Mouse (Mus musculus) G1E-ER4 (cell line): ENCODE results near the gene Nfix. TPM values are rescaled to one million over a fixed set of nuclear protein-coding genes. Genes with fewer than 3 reads are reported as not detected.

Experiments used
- GATA1 ChIP-seq: IDR thresholded peaks from one replicate; pipeline ENCODE4 v1.8.0; 2012; ENCODE audit warnings: low read length, inconsistent platforms
- polyA plus RNA-seq: library from polyadenylated mRNA; stranded (reverse); fragments of >175 nt; gene quantifications from 2 replicates; pipeline ENCODE4 v1.2.3, GENCODE M21; 2012

The Nfix gene
- polyA plus RNA-seq, 1 experiment = 16.4 TPM

DNA sequence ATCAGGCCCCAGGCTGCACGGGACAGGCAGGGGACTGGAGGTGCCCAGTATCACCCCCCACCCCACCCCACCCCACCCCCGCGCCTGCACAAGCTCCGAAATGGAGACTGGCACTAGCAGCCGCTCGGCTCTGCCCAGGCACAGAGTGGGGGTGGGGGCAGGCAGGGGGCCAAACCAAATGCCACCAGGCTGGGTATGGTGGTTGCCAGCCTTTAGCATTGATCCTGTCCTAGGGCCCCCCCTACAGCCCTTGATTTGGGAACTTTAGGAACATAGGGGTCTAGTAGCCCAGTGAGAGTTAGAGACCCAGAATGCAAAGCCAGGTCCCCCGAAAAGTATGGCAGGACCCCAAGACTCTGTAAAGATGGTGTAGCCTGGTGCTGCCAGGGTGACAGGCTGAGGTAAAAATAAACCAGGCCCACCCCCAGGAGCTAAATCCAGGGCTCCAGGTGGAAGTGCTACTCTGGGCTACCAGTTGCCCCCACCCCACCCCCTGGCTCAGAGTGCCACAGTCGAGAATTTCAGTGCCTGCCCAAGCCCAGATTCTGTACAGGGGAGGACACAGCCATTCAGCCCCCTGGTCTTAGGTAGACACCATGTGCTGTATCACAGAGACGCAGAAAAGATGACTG lies 10.2 kb downstream of the Nfix start:
- no peak for TF ChIP-seq GATA1

- TF ChIP-seq GATA1 = no peak
Observed at GRCm38 (mm10) chr8:84789345-84789744, 10.8 kb downstream of the Nfix start.

- no peak for TF ChIP-seq GATA1
Observed at GRCm38 (mm10) chr8:84788896-84789295, 11.2 kb downstream of the Nfix start.

GRCm38 (mm10) chr8:84787523-84788302 lies 12.4 kb downstream of the Nfix start:
- TF ChIP-seq GATA1 = no peak

- TF ChIP-seq GATA1 = no peak
Observed at GRCm38 (mm10) chr8:84786801-84787467, 13.2 kb downstream of the Nfix start.

DNA sequence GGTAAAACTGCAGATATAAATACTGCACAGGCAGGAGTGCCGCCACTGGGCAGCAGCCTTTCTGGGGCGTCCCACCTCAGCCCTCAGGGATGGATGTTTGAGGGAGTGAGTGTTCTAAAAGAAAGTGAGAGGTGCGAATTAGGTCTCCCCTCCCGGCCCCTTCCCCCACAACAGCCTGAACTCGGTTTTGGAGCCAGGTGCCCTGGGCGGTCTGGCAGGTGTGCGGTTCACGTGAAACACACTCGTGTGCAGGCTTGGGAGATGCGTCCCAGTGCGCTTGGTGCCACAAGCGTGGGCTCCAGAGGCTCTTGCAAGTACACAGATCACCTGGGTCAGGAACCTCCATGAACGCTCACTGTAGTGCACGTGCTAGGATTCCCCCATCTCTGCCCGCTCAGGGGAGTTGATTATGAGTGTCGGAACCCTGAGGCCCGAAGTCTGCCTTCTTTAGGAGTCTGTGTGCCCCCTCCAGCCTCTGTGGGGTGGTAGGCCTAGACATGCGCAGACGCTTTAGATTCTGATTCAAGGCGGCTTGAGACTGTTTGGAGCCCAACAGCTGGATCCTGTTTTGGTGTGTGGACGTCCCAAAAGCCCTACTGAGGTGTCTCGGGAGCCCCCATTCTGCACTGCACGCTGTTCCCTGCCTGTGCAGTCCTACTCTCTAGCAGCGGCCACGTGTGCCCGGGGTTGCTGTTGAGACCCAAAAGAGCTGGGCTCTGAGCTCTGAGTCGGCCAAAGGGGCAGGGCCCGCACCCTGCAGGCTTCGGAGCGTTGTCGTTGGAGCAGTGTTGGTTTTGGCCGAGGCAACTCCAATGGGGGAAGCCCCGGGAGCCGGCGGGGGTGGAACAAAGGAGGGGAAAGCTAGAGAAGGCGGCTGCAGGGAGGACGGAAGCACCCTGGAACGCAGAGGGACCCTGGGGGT lies 14.1 kb downstream of the Nfix start:
- no peak for TF ChIP-seq GATA1

DNA sequence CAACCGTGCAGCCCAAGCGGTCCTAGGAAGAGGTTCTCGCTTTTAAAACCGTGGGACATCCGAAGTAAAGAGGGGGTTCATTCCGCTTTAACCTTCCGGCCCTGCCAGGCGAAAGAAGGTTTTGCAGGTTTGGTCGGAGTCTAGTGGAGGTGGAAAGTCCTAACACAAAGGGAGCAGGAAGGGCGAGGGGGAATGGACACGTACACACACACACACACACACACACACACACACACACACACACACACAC lies 14.7 kb downstream of the Nfix start:
- TF ChIP-seq GATA1 = no peak

- no peak for TF ChIP-seq GATA1
Observed at GRCm38 (mm10) chr8:84784681-84785505, 15.3 kb downstream of the Nfix start.

GRCm38 (mm10) chr8:84783919-84784581 lies 16.1 kb downstream of the Nfix start:
- TF ChIP-seq GATA1 = no peak

DNA sequence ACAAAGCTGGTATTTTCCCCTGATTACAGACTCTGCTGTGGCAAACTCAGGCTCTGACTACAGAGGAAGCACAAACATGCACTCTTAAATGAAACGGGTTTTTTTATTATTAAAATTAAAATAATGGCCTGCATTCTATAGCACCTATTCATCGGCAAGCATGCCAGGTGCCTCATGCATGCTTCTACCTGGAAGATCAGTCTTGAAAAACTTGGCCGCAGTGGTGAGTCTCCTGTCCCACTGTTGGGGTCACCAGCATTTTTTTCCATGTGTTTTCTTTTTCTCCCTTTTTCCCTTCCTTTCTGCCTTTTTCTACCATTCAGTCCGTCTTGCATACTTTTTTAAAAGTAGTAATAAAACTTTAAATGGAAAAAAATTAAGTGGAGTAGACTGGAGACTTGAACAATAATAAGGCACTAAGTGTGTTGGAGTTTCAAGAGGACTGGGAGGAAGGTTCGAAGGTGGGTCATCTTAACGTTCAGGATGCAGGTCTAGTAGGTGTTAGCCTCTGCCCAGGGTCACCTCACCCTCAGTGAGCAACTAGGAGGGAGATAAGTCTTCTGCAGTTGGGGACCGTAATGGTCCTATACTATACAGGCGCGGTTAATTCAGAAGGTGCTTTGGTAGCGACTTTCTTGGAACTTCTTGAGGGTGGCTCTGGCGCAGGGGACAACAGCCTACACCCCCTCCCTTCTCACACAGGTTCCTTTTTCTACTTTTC lies 16.8 kb downstream of the Nfix start:
- no peak for TF ChIP-seq GATA1

- no peak for TF ChIP-seq GATA1
Observed at GRCm38 (mm10) chr8:84782680-84783079, 17.5 kb downstream of the Nfix start.

DNA sequence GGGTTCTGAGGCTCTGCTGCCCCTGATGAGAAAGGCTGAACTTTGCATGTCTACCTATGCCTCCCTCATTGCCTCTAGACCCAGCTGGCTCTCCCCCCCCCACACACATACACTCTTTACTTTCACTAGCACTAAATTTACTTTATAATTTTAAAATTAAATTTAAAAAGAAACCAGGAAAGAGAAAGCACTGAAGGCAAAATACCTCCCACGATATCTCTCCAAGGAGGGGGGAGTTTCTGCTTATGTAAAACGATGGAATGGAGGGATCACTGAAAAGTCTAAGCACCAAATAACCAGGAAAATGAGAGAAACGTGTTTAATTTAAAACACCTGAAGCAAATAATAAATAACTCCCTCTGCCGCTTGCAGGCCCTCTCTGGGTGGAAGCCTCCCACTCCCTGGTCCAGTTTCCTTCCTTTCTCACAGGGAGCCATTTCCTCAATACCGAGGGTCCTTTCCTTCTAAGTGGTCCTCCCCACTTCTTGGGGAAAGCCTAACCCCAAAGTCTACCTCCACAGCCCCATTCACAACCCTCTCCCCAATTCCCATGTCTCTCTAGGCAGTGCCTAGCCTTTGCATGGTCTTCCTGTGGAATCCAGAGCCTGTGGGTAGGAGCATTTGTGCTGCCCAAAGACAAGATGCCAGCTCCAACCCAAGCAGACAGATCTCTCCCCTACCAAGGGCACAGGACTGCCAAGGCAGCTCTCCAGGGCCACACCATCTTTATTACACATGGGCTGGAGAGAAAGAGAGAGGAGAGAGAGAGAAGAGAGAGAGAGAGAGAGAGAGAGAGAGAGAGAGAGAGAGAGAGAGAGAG lies 18.2 kb downstream of the Nfix start:
- no peak for TF ChIP-seq GATA1

DNA sequence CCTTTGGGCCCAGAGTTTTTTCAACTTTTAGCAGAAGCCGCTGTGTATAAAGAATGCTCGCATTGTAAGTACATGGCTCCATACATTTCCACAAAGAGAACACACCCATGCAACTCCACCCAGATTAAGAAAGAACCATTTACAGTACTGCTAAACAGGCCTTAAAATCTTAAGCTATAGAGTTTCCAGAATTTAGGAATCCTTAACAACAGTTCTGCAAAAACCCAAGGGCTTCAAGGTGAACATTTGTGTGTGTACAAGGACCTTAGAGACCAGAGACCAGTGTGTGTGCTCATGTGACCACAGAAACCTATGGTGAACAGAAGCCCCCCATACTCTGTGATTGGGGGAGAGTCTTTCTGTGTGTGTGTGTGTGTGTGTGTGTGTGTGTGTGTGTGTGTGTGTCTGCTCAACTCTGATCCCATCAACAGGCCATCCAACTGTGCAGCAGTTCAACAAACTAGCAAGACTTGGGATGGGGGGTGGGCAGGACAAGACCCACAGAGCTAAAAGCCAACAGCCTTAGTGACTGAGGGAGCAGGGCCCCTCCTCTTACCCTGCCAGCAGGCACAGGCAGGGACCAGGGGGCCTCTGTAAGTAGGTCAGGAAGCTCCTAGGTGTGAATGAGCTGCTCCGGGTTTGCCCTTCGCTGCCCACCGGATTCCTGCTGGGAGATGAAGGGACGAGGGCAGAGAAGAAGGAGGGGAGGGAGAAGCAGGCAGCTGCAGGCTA lies 19.0 kb downstream of the Nfix start:
- no peak for TF ChIP-seq GATA1
